Mouse (Mus musculus): ENCODE data around the gene Scarf1. TPM values are rescaled to one million over a fixed set of nuclear protein-coding genes. Genes with fewer than 3 reads are reported as not detected.
A peak's percentile ranks its signal among the peaks of the same experiment; 100 is the strongest.

Gene Scarf1
- 12.3 and 13.8 TPM in 2 replicates for polyA plus RNA-seq (2016; fragmentation: Nextera tagmentation; extraction: Ambion mirVana)

GRCm38 (mm10) chr11:75513336-75513735 is at the start of gene Scarf1:
Gene Scarf1 (plus strand): TSS chr11:75513540.
- Histone ChIP-seq H3K4me3 (peak within 1 kb of the TSS; percentile 45), H3K9ac (peak within 1 kb of the TSS; percentile 49), H3K27me3 (replicated peaks) (no peaks in the 10 kb centered on the region), H3K4me2 (peak within 1 kb of the TSS; percentile 61), H3K4me1 (replicated peaks) (peaks cover 29% of the 10 kb centered on the region), H3K9me3 (replicated peaks) (no peaks in the 10 kb centered on the region), H3K27ac (ENCODE audit: poor library complexity, severe bottlenecking) (peak within 1 kb of the TSS; percentile 39), H3K36me3 (peaks cover 21% of the 10 kb centered on the region)
- 50% methylated on average over 8 of the region's 8 CpGs for WGBS
- peak; percentile 39; the same call in 1 of the 2 replicates for ATAC-seq (ENCODE audit: insufficient number of reproducible peaks, low FRiP score)

GRCm38 (mm10) chr11:75463624-75464023 is 49.7 kb upstream of the Scarf1 start:
- H3K4me1 ChIP-seq (replicated peaks): peaks cover 51% of the 10 kb centered on the region
- peaks cover 28% of the 10 kb centered on the region for H3K36me3 ChIP-seq
- H3K9ac ChIP-seq: no peak overlapping the region
- 0 out of 2 replicates have a peak, but pooled peaks cover 3% of the 10 kb centered on the region for H3K9me3 ChIP-seq (replicated peaks)
- no peaks in the 10 kb centered on the region for H3K27me3 ChIP-seq (replicated peaks)
- H3K4me2 ChIP-seq: peak overlapping the region; percentile 86
- ATAC-seq (ENCODE audit: insufficient number of reproducible peaks, low FRiP score): no peak
- 65% methylated on average over 4 of the region's 4 CpGs for WGBS
- H3K4me3 ChIP-seq: peak overlapping the region; percentile 86
- peak overlapping the region; percentile 97 for H3K27ac ChIP-seq (ENCODE audit: poor library complexity, severe bottlenecking)

GRCm38 (mm10) chr11:75464417-75464816 is 48.9 kb upstream of the Scarf1 start:
- WGBS: 90% methylated on average over 6 of the region's 6 CpGs
- no peak overlapping the region for H3K9ac ChIP-seq
- no peaks in the 10 kb centered on the region for H3K27me3 ChIP-seq (replicated peaks)
- H3K4me1 ChIP-seq (replicated peaks): peaks cover 47% of the 10 kb centered on the region
- H3K4me2 ChIP-seq: no peak overlapping the region
- peaks cover 28% of the 10 kb centered on the region for H3K36me3 ChIP-seq
- H3K9me3 ChIP-seq (replicated peaks): 0 out of 2 replicates have a peak, but pooled peaks cover 3% of the 10 kb centered on the region
- no peak overlapping the region for H3K27ac ChIP-seq (ENCODE audit: poor library complexity, severe bottlenecking)
- H3K4me3 ChIP-seq: no peak overlapping the region
- no peak for ATAC-seq (ENCODE audit: insufficient number of reproducible peaks, low FRiP score)

- Histone ChIP-seq H3K27ac (ENCODE audit: poor library complexity, severe bottlenecking) (no peak overlapping the region), H3K27me3 (replicated peaks) (no peaks in the 10 kb centered on the region), H3K4me1 (replicated peaks) (peaks cover 40% of the 10 kb centered on the region), H3K4me3 (no peak overlapping the region), H3K9me3 (replicated peaks) (0 out of 2 replicates have a peak, but pooled peaks cover 3% of the 10 kb centered on the region), H3K9ac (no peak overlapping the region), H3K4me2 (no peak overlapping the region), H3K36me3 (peaks cover 28% of the 10 kb centered on the region)
- 83% methylated on average over 6 of the region's 6 CpGs for WGBS
- no peak for ATAC-seq (ENCODE audit: insufficient number of reproducible peaks, low FRiP score)
Measured at GRCm38 (mm10) chr11:75465051-75465450, 48.3 kb upstream of the Scarf1 start.

- H3K27ac ChIP-seq (ENCODE audit: poor library complexity, severe bottlenecking): no peak overlapping the region
- 0 out of 2 replicates have a peak overlapping the region, but pooled peaks have one; percentile 55 for H3K4me3 ChIP-seq
- H3K9ac ChIP-seq: no peak overlapping the region
- peaks cover 28% of the 10 kb centered on the region for H3K36me3 ChIP-seq
- H3K4me2 ChIP-seq: peak overlapping the region; percentile 91
- no peaks in the 10 kb centered on the region for H3K27me3 ChIP-seq (replicated peaks)
- 0 out of 2 replicates have a peak, but pooled peaks cover 3% of the 10 kb centered on the region for H3K9me3 ChIP-seq (replicated peaks)
- no peak for ATAC-seq (ENCODE audit: insufficient number of reproducible peaks, low FRiP score)
- H3K4me1 ChIP-seq (replicated peaks): peaks cover 38% of the 10 kb centered on the region
- WGBS: 96% methylated on average over 4 of the region's 4 CpGs
Measured at GRCm38 (mm10) chr11:75466731-75467505, 46.4 kb upstream of the Scarf1 start.

- ATAC-seq (ENCODE audit: insufficient number of reproducible peaks, low FRiP score): peak; percentile 76
- Histone ChIP-seq H3K27me3 (replicated peaks) (no peaks in the 10 kb centered on the region), H3K9me3 (replicated peaks) (0 out of 2 replicates have a peak, but pooled peaks cover 3% of the 10 kb centered on the region), H3K27ac (ENCODE audit: poor library complexity, severe bottlenecking) (peak overlapping the region; percentile 58), H3K9ac (peak overlapping the region; percentile 68), H3K36me3 (peaks cover 28% of the 10 kb centered on the region), H3K4me2 (peak overlapping the region; percentile 91), H3K4me1 (replicated peaks) (peaks cover 32% of the 10 kb centered on the region), H3K4me3 (peak overlapping the region; percentile 55)
- 11% methylated on average over 19 of the region's 19 CpGs for WGBS
Measured at GRCm38 (mm10) chr11:75467512-75468215, 45.7 kb upstream of the Scarf1 start.

GRCm38 (mm10) chr11:75468410-75468809 is 44.9 kb upstream of the Scarf1 start:
- no peaks in the 10 kb centered on the region for H3K27me3 ChIP-seq (replicated peaks)
- 64% methylated on average over 7 of the region's 7 CpGs for WGBS
- no peak for ATAC-seq (ENCODE audit: insufficient number of reproducible peaks, low FRiP score)
- H3K4me3 ChIP-seq: peak overlapping the region; percentile 55
- peak overlapping the region; percentile 68 for H3K9ac ChIP-seq
- peaks cover 28% of the 10 kb centered on the region for H3K36me3 ChIP-seq
- peak overlapping the region; percentile 91 for H3K4me2 ChIP-seq
- no peak overlapping the region for H3K27ac ChIP-seq (ENCODE audit: poor library complexity, severe bottlenecking)
- 0 out of 2 replicates have a peak, but pooled peaks cover 3% of the 10 kb centered on the region for H3K9me3 ChIP-seq (replicated peaks)
- peaks cover 24% of the 10 kb centered on the region for H3K4me1 ChIP-seq (replicated peaks)

- Histone ChIP-seq H3K27ac (ENCODE audit: poor library complexity, severe bottlenecking) (no peak overlapping the region), H3K36me3 (peaks cover 23% of the 10 kb centered on the region), H3K4me2 (no peak overlapping the region), H3K27me3 (replicated peaks) (no peaks in the 10 kb centered on the region), H3K9ac (no peak overlapping the region), H3K4me3 (no peak overlapping the region), H3K9me3 (replicated peaks) (0 out of 2 replicates have a peak, but pooled peaks cover 3% of the 10 kb centered on the region), H3K4me1 (replicated peaks) (peaks cover 18% of the 10 kb centered on the region)
- WGBS: 83% methylated on average over 4 of the region's 4 CpGs
- ATAC-seq (ENCODE audit: insufficient number of reproducible peaks, low FRiP score): no peak
Measured at GRCm38 (mm10) chr11:75469261-75469660, 44.1 kb upstream of the Scarf1 start.

- H3K4me1 ChIP-seq (replicated peaks): peaks cover 12% of the 10 kb centered on the region
Measured at GRCm38 (mm10) chr11:75470675-75471074, 42.7 kb upstream of the Scarf1 start.

GRCm38 (mm10) chr11:75472469-75473081 is 40.8 kb upstream of the Scarf1 start:
- no peak for ATAC-seq (ENCODE audit: insufficient number of reproducible peaks, low FRiP score)
- Histone ChIP-seq H3K4me1 (replicated peaks) (peaks cover 9% of the 10 kb centered on the region), H3K9ac (no peak overlapping the region), H3K4me2 (no peak overlapping the region), H3K27me3 (replicated peaks) (no peaks in the 10 kb centered on the region), H3K9me3 (replicated peaks) (no peaks in the 10 kb centered on the region), H3K36me3 (no peaks in the 10 kb centered on the region), H3K4me3 (no peak overlapping the region), H3K27ac (ENCODE audit: poor library complexity, severe bottlenecking) (no peak overlapping the region)
- WGBS: 61% methylated on average over 11 of the region's 11 CpGs

More at GRCm38 (mm10) chr11:75470675-75471074, 42.7 kb upstream of the Scarf1 start:
- no peak for ATAC-seq (ENCODE audit: insufficient number of reproducible peaks, low FRiP score)
- Histone ChIP-seq H3K9ac (no peak overlapping the region), H3K4me2 (no peak overlapping the region), H3K27me3 (replicated peaks) (no peaks in the 10 kb centered on the region), H3K27ac (ENCODE audit: poor library complexity, severe bottlenecking) (no peak overlapping the region), H3K9me3 (replicated peaks) (0 out of 2 replicates have a peak, but pooled peaks cover 3% of the 10 kb centered on the region), H3K4me3 (no peak overlapping the region), H3K36me3 (peaks cover 9% of the 10 kb centered on the region)
- 75% methylated on average over 3 of the region's 3 CpGs for WGBS

Measured in heart, embryonic 12.5 days (tissue).